Mouse (Mus musculus): ENCODE results near the gene D5Ertd579e.

DNA sequence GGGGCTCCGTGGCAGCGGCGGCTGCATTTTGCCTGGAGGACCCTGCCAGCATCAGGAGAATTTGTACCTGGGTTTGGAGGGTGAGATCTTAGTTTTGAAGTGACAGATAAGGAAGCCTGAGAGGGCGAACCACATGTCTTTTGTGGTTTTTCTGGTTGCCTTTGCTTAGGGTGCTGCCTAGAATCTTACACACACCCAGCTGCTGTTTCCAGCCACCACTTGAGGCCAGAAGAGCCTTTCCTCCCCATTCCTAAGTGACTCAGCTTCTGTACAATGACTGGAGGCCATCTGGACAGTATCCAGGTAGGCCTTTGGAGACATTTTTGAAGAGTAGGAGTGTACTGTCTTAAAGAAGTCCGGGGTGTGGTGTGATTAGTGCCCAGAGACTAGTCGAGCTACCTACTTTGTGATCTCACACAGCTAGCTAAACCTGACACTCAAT, 26.6 kb upstream of the D5Ertd579e start:
- TF ChIP-seq CTCF (conservative IDR thresholded peaks at IDR 0.05; ENCODE audit: low read length) (no peak), POU5F1 (IDR thresholded peaks at IDR 0.05; ENCODE audit: borderline replicate concordance, low read length) (no peak), NANOG (IDR thresholded peaks at IDR 0.05; ENCODE audit: borderline replicate concordance, low read length) (no peak)

All from E14TG2a.4 (cell line).